Mouse (Mus musculus) myocyte (in vitro differentiated cells): ENCODE data around the gene Nkx2-4.

Source experiments
- CEBPB ChIP-seq: IDR thresholded peaks from 2 replicates; pipeline ENCODE4 v1.6.1; 2011; ENCODE audit warnings: mild to moderate bottlenecking, moderate library complexity; ENCODE audit not compliant: poor library complexity, insufficient read depth, severe bottlenecking
- E2F4 ChIP-seq: IDR thresholded peaks from one replicate; pipeline ENCODE4 v1.6.1; 2011; ENCODE audit warnings: mild to moderate bottlenecking, control low read depth, moderate library complexity; ENCODE audit not compliant: insufficient read depth
- MAX ChIP-seq: IDR thresholded peaks from one replicate; pipeline ENCODE4 v1.6.1; 2011; ENCODE audit warnings: low read depth, mild to moderate bottlenecking, control low read depth
- MYOD1 ChIP-seq, 3 experiments: IDR thresholded peaks; one replicate each; pipeline ENCODE4 v1.6.1; 2011; ENCODE audit warnings: control low read depth in 2 of 3, low read depth in 2 of 3, mild to moderate bottlenecking in 2 of 3, moderate library complexity in 1 of 3; ENCODE audit not compliant: insufficient read length in 2 of 3, control insufficient read depth in 1 of 3
- MYOG ChIP-seq, 3 experiments: IDR thresholded peaks; one replicate each; pipeline ENCODE4 v1.6.1; 2011; ENCODE audit warnings: control low read depth in 2 of 3, low read depth in 2 of 3, mild to moderate bottlenecking in 2 of 3; ENCODE audit not compliant: insufficient read length in 2 of 3, control insufficient read depth in 1 of 3, insufficient read depth in 1 of 3
- POLR2A ChIP-seq: IDR thresholded peaks from one replicate; pipeline ENCODE4 v1.6.1; 2011; ENCODE audit warnings: low read depth, mild to moderate bottlenecking, control low read depth, moderate library complexity; ENCODE audit not compliant: insufficient read length
- POLR2AphosphoS2 ChIP-seq: IDR thresholded peaks from one replicate; pipeline ENCODE4 v1.6.1; 2011; ENCODE audit warnings: low read depth, control low read depth; ENCODE audit not compliant: insufficient read length
- REST ChIP-seq: IDR thresholded peaks from one replicate; pipeline ENCODE4 v1.6.1; 2011; ENCODE audit warnings: mild to moderate bottlenecking, control low read depth, moderate library complexity; ENCODE audit not compliant: insufficient read depth, insufficient read length
- TCF12 ChIP-seq: IDR thresholded peaks from one replicate; pipeline ENCODE4 v1.6.1; 2011; ENCODE audit warnings: mild to moderate bottlenecking, control low read depth; ENCODE audit not compliant: poor library complexity, insufficient read depth, severe bottlenecking
- TCF3 ChIP-seq: IDR thresholded peaks from one replicate; pipeline ENCODE4 v1.6.1; 2011; ENCODE audit warnings: low read depth, control low read depth; ENCODE audit not compliant: insufficient read length
- USF1 ChIP-seq: IDR thresholded peaks from one replicate; pipeline ENCODE4 v1.6.1; 2011; ENCODE audit warnings: low read depth, mild to moderate bottlenecking, control low read depth, moderate library complexity

DNA sequence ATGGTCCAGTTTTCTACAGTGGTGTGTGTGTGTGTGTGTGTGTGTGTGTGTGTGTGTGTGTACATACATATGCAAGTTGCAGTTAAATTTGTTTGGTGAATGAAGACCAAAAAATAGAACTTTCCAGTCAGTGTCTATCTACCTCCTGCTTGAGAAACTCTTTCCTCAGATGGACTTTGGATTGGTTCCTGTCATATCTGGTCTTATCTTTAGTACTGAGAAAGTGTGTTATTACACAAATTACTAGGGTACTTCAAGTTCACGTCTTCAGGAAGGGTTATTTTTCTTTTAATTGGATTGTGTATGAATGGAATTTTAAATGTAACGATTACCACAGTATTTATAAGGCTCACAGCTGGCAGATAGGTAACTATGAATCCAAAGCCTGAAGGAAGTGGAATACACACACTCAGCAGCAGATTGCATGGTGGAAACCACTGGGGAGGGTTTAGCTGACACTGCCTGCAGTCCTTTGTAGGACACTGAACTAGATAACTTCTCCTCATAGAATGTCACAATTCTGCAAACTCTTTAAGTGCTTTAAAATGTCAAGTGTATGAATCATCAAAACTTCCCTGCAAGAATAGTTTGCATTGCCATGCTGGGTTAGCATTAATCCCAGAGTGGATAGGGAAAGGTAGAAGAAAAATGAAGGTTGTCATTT is 31.9 kb downstream of the Nkx2-4 start:
- TF ChIP-seq MYOD1 (IDR thresholded peaks at IDR 0.05; ENCODE audit: control insufficient read depth in 1 of 3, insufficient read length in 2 of 3, low read depth in 2 of 3) = no peak
- TF ChIP-seq CEBPB = no peak
- TF ChIP-seq TCF12 = no peak
- no peak for TF ChIP-seq POLR2A
- TF ChIP-seq MAX = no peak
- TF ChIP-seq POLR2AphosphoS2 = no peak
- TF ChIP-seq TCF3 = no peak
- TF ChIP-seq E2F4 = no peak
- TF ChIP-seq USF1 = no peak
- no peak for TF ChIP-seq REST
- TF ChIP-seq MYOG (IDR thresholded peaks at IDR 0.05; ENCODE audit: control insufficient read depth in 1 of 3, insufficient read depth in 1 of 3, insufficient read length in 2 of 3, low read depth in 2 of 3) = no peak
